Mouse (Mus musculus) layer of hippocampus, adult 9-11 months (tissue): ENCODE measurements at regions not wholly inside any gene's neighbourhood (a gene's known extent, or its start where the extent isn't known, plus 50 kb on each side); places are given as distances from the start of the nearest gene placed in this dataset.

Experiments used
- DNase-seq: peaks from one replicate; pipeline ENCODE4 v3.0.0; 2022

DNA sequence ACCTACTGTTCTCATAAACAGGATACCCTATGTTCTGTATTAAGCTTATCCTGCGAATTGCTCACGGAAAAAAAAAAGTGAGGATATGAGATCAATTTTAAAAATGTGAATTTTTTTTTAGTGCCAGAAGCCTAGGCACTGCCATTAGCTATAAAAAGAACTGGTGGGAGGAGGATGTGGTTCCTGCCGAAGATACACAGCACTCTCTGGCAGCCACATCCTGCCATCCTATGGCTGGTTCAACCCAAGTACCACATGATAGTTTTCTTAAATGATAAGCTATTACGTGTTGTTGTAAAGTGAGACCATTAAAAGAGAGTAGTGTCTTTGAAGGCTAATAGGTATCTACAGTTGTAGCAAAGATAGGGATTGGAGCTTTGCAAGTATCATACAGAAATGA lies 58.2 kb upstream of the Ppp3ca start:
- DNase-seq, result peak; percentile 17

DNA sequence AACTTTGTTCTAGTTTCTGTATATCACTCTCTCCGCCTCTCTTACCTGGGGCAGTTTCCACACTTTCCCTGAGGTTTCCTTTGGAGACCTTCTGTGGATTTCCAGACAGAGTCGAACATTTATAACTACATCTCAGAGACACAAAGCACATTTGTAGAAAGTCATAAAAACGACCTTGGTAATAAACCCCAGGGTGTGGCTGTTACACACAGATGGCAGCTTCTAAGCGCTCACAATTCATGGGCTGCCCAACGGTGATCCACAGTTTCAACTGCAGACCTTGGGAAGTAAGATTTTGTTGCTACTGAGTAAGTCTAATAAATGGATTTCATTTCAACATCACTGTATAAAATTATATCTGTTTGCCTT lies 59.4 kb upstream of the Ppp3ca start:
- no peak for DNase-seq

DNA sequence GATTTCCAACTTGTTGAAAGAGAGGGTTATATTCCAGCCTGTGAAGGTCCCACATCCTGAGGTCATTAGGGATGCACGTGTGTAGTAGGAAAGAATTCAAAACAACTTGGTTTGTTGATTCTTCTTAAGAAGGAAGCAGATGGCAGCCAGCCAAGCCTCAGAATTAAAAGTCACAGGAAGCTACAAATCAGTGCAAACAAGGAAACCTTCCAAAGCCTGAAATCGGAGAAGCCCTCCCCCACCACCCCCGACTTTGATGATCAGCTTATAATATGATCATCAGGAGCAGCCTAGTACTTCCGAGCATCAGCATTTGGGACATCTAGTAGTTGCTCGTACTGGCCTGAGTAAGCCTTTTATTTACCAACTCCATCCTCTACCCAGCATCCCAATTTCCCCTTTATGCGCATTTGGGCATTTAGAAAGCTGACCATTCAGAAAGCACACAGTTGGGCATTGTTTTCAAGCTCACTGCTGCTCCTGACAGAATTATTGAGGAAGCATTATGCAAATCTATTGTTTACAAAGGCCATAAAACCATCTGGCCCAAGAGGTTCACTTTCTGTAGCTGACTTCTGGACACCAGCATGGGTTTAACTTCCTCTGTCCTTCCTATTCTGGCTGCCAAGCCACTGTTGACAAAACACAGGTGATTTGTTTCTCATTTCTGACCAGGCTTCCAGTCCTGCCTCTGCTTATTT lies 59.9 kb upstream of the Ppp3ca start:
- peak; percentile 7 for DNase-seq

DNA sequence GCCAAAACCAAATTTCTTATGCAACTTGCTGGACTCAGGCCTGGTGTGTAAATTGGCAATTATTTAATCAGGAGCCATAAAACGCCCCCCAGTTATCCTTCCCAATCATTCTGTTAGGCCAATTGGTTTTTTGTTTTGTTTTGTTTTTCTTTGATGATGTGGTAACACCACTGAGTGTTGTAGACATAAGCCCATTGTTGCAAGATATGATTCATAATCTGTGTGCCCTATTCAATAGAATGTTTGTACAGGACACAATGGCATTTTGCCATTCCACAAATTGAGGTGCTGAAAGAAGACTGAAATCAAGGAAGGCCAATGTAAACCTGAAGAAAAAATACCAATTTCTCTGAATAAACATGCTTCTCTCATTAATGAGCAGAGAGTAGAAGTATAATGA lies 68.2 kb upstream of the Ppp3ca start:
- no peak for DNase-seq

DNA sequence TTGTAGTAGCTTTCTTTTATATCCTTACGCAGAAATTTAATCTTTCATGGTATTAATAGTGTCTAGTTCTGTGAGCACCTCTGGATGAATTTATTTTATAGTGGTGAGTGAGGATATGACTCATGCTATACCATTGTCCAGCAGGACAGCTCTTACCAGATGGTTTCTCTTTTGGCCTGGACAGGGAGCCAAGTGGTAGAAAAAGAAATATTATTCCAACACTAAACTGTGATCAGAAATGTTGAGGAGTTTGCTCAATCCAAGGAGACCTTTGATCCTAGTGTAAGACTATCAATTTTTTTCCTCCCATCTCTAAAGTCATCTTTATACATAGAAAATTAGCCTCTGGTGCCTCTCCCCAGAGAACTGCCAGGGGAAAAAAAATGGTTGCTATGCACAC lies 86.0 kb upstream of the Ppp3ca start:
- DNase-seq, result no peak

DNA sequence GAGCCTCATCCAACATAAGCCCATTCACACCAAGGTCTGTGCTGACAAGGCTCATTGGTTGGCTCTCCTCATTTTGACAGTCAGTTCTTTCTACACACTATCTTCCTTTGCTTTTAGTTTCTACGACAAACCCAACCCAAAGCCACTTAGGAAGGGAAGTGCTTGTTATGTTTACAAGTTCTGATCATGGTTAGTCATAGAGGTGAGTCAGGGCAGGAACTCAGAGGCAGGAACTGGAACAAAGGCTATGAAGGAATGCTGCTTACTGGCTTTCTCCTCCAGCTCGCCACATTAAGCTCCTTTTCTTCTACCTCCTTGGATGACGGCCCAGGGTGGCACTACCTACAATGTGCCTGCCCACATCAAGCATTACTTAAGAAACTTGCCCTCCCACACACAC lies 91.9 kb upstream of the Ppp3ca start:
- no peak for DNase-seq

DNA sequence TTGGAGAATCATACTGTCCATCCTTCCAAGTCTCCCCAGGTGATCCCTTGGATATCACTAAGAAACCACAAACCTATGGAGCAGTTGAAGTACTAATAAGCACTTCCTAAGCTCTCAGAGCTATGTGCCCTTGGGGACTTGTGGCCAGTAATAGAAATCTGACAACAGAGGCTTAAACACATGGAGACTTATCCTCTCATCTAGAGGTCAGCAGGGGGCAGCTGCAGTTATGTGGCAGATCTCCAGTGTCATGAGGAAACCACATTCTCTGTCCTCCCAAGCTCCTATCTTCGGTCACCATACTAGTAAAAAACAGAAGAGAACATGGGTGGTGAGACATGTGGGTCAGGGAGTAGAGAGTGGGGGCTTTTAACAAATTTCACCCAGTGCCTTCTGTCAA lies 99.4 kb upstream of the Ppp3ca start:
- no peak for DNase-seq

DNA sequence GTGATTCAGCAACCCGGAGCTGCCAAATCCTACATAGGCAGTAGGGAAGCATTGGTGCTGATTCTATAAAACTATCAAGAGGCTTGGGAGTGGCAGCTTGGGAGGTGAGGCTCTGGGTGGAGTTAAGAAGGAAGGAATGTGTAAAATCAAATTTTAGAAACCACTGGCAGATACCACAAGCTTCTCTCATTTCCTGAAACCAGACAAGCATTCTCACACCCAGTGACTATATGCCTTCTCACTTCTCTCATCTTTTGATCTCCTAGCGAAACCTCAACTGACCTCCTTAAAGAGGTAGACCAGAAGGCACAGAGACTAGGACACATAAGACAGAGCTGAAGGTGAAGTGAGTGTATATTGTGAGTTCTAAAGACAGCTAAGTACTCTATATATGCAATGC lies 113.4 kb upstream of the Ppp3ca start:
- DNase-seq, result no peak

DNA sequence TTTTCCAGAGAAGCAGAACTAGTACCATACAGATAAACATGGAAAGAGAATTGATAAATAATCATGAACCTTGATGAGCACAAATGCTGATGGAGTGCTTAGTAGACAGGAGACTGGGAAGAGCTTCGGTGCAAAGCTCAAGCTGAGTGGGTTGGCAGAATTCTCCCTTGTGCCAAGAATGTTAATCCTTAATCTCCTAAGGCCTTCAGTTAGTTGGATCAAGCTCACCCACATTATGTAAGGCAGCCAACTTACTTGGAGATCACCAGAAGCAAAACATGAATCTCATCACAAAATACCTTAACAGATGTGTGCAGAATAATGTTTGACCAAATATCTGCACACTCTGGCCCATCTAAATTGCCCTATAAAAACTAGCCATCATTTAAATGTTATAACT lies 120.5 kb upstream of the Ppp3ca start:
- no peak for DNase-seq

DNA sequence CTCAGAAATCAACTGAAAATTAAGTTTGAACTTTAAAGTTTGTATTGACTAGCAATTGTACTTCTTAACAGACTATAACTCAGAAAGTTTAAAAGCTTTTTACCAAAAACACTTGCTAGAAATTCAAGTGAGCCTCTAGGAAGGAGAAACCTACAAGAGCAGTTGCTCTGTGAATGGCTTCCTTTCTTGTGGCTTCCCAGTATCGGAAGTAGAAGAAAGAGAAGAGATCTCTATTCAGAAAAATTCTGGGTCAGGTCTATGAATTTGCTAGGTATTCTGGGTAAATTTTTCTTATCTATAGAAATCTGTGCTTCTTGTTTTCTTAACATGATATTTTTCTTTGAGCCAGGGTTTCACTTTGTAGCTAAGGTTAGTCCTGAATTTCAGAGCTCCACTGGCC lies 138.3 kb upstream of the Ppp3ca start:
- no peak for DNase-seq

DNA sequence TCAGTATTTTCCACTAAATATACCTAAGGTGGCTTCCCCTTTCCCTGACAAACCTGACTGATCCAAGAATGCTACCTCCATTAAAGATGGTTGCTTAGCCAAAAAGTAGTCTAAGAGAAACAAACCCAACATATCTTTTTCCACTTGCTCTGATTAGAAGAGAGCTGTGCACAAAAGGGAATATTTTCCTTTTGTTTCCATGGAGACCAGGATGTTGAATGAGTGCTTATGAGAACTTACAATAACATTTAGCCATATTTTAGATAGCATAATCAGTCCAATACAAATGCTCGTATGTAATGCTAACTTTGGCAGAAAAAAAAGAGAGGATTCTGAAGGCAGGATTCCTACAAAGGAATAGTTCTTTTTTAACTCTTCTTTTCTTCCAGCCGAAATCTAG lies 161.3 kb upstream of the Ppp3ca start:
- no peak for DNase-seq

DNA sequence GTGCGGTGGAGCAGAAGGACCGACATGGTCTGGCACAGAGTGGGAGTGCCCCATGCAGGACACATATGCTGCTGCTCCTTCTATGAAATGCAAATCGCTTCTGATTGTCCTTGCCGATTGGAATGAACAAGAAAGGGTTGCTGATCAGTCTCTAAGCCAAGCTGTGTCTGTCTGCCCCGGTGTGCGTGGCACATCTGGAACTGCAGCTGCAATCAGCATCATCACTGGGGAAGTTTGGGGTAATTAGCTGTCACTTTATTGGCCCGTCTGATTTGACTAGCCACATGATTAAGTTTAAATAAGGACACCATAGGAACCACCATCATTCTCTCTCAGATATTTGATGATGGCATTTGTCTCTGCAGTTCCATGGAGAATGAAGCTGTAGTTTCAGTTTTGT lies 162.9 kb upstream of the Ppp3ca start:
- no peak for DNase-seq

DNA sequence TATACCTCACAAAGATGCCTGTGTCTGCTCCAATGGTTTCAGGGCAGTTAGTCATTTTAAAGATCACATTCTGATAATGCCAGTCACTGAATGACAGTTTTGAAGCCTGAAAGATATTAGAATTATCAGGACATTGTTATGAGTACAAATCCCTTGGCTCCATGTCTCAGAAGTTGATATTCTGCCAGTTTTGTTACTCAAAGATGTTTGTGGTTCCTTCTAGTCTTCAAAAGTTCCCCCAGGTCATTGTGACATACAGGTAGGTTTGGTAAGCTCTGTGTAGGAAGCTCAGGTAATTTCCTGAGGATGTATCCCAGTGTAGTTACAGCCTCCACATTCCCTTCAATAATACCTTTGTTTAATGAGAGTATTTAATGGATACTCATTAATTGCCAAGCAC lies 169.0 kb upstream of the Bank1 start:
- no peak for DNase-seq

DNA sequence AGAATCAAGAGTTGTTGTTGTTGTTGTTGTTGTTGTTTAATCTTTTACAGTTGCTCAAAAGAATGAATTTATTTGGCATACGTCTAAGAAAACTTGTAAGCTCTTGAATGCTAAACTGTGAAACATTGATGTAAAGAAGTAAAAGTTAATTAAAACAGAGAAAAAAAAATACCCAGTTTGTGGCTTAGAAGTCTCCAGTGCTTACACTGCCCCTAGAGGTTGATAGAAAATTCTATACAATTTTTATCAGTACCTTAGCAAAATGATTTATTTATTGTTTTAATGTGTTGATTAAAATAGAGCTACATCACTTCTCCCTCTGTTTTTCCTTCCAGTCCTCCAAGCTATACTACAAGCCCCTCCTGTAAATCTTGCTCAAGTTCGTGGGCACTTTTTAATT lies 165.8 kb upstream of the Bank1 start:
- no peak for DNase-seq

DNA sequence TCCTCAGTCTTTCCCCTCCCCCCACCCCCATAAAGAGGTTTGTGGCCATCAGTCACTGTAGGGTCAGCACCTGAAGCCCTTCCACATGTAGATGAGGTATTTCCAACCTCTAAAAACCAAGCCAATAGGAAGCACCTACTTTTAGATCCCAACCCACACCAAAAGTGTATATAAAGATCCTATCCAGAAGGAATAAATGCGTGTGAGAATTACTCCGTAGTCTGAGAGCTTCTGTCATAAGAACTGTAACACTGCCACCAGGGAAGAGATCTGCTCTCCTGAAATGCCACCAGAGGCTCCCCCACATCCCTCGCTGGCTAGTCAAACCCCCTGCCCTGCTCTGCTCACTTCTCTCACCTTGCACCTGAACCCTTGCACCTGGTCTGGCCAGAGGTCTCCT lies 145.8 kb upstream of the Bank1 start:
- DNase-seq, result no peak

DNA sequence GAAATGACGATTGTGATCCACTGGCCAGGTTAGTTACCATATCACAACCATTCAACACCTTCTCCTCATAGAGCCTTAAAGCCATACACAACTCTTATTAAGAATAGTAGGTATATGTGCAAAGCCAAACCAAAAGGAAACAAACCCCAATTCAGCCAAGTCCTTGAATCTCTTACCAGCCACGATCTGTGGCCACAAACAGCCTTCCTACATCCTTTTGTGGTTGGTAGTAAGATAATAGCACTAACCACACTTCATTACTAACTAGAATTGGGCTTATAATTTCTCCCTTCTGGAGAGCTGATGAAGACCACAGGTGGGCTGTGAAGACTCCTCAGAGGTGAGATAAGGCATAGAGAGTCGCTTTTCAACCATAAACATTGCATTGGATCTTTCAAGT lies 136.9 kb upstream of the Bank1 start:
- no peak for DNase-seq

DNA sequence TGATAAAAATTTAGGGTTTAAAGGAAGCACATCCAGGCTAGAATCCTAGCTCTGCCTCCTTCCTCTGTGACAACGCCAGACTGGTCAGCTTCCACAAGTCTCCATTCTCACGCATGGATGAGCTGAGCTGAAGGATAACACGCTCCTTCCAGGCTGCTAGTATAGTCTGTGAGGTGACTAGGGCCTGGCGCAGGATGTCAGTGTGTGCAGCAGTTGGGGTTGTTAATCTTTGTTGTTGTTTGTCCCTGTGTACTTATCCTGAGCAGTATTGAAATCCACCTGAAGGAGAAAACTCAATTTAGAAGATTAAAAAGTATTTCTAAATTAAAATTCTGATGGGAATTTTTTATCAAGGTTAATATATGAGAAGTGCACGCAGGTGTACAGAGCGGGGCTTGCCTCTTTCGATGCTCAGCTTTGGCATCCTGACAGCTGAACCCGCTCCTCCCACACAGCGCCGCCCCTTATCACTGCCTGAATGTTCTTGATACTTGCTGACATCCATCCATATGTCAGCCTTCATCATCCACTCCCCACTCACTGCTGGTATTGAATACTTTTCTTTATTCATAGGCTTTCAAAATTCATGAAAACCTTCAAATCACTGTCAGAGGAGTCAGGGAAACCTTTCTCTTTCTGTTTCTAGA lies 130.7 kb upstream of the Bank1 start:
- DNase-seq, result peak; percentile 63

DNA sequence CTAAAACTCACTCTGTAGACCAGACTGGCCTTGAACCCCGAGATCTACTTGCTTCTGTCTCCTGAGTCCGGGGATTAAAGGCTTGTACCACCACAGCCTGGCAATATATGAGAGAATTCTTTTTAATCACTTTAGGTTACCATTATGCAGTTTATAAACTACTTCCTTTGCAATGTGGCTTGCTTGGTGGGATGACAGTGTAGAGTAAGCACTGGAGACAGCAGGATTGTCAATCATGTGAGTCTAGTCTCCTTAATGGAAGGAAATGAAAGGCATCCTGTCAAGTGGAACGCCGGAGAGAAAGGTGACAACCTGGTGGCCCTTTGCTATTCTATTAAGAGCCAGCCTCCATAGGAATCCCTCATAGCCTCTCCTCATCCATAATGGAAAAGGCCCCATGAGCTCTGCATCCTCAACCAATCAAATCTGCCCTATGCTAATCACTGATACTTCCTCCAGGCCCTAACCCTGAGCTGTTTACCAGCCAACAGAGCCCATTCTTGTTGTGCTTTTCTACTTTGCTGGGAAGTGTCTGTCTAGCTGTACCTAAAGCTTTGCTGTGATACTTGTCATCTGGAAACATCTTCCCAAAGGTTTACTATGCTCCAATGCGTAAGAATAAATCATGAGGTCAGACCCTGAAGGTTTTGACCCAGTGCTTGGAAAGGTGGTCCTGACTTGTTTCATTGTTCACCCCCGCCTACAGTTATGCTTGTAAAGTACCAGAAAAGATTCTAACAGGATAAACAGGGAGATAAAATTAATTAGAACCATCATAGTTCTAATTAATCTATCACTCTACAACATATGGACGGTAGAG lies 130.0 kb upstream of the Bank1 start:
- no peak for DNase-seq

DNA sequence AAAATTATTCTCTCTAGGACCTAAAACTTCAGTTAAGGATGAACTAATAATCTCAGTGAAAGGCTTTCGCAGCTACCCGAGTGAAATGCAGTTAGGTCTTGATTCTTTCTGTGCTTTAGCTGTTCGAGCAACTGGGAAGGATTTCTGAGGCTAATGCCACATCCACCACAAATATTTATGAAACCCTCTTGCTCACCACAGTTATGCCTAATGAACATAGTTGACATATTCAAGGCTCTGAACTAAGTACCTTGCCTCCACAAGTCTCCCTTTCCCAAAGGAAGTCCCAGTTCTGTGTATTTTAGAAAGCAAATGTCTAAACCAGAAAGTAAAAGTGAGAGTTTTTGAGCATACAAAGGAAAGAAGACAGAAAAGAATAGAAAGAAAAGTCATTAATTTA lies 129.1 kb upstream of the Bank1 start:
- no peak for DNase-seq

DNA sequence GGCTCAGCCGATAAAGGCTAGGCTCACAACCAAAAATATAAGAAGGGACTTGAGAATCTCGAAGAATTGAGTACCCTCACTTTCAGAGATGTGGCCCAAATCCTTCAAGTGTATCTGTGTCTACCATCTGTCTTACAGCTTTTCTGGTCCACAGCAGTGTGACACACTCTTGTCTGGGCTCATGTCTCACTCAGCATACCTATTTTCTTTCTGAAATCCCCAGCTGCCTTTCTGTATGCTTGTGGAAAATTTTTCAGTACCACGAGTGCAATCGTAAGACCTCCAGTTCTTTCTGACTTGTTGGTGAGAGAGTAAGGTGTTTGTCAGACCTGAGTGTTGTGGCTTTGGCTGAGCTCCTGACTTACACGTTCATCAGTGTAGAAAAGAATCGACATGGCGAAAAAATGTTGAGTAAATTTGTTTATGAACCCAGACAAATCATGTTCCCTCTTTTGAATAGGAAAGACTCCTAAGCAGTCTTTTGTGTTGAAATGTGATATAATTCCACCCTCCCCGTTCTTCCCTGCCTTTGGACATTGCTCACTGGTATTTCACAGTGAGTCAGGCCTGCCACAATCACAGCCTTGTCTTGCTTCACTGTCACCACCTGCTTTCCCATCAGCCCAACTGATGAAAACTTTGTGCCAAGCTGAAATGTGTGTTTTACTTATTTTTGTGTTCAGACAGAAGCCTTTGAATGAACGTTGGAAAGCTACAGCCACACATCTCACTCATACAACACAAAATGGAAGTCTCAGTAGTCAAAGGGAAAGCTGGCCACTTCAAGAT lies 125.3 kb upstream of the Bank1 start:
- no peak for DNase-seq

DNA sequence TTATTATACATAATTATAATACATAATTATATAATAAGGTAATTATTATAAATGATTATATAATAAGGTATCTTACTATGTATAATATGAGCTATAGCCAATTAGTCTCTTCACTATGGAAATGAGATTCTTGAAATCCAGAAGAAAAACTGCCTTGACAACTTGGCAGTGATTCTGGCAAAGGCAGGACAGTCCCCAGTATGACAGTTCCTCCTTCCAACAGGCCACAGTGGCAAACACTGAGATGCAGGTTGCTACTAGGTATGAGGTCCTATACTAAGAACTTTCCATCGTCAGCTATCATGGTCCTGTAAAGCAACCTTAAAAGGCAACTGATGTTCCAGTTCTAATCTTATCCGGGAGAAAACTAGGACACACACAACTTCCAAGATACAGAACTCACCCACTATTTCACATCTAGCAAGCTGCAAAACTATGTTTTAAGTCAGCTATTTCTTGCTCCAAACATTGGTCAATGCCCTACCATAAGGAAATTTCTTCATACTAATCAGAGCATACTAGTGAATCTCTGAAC lies 124.6 kb upstream of the Bank1 start:
- no peak for DNase-seq

DNA sequence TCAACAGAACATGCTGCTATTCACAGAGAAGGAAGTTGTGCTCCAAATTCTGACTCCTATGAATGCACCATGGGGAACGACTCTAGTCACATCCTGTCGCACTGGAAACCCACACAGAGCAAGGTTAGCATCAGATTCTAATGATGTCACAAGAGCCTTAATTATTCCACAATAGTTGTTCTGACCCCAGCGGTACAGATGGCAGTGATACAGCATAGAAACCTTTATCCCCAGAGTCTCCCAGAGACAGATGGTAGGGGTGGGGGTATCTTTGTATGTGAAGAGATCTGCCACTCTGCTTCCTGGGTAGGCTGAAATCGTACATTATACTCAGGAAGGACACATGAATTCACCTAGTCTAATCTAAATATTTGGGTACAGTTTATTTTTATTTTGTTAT lies 123.5 kb upstream of the Bank1 start:
- DNase-seq, result no peak

DNA sequence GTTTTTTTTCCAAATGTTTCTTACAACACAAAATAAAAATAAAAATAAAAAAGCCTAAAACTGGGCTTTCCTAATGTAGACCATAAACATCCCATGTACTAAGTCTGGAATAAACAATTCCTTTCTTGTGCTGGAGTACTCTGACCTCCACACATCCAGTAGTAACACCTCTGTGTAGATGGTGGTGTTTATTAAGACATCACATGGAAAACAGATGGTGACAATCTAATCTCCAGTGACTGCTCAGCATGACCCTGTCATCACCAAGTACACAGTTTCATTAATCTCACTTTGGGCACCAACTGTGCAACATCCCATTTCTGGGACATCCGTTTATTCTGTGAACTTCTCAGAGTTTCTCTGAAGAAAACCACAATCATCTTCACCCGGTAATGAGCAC lies 118.7 kb upstream of the Bank1 start:
- DNase-seq, result no peak
